Mouse (Mus musculus) retina, postnatal 7 days (tissue): ENCODE measurements around the gene Armc10.
"Not testable (repeated sequence)": the region's sequence is repeated elsewhere in the genome, so short reads cannot be mapped to it uniquely, and the experiment has no call there.

Source experiments
- DNase-seq: peaks from one replicate; pipeline ENCODE4 v3.0.0-alpha.2; 2012; ENCODE audit warnings: low read depth, low spot score

The Armc10 gene

GRCm38 (mm10) chr5:21645439-21646132 is at the start of gene Armc10, which contains the start of gene Fbxl13:
Gene Armc10 (plus strand): TSS chr5:21645813.
Gene Fbxl13 (minus strand): TSS chr5:21645634.
- DNase-seq: peak; percentile 76

- not testable (repeated sequence) for DNase-seq
Measured at GRCm38 (mm10) chr5:21599536-21599935, 46.1 kb upstream of the Armc10 start.

GRCm38 (mm10) chr5:21599961-21600360 is 45.7 kb upstream of the Armc10 start:
- no peak for DNase-seq

GRCm38 (mm10) chr5:21605936-21606335 is 39.7 kb upstream of the Armc10 start:
- no peak for DNase-seq

DNA sequence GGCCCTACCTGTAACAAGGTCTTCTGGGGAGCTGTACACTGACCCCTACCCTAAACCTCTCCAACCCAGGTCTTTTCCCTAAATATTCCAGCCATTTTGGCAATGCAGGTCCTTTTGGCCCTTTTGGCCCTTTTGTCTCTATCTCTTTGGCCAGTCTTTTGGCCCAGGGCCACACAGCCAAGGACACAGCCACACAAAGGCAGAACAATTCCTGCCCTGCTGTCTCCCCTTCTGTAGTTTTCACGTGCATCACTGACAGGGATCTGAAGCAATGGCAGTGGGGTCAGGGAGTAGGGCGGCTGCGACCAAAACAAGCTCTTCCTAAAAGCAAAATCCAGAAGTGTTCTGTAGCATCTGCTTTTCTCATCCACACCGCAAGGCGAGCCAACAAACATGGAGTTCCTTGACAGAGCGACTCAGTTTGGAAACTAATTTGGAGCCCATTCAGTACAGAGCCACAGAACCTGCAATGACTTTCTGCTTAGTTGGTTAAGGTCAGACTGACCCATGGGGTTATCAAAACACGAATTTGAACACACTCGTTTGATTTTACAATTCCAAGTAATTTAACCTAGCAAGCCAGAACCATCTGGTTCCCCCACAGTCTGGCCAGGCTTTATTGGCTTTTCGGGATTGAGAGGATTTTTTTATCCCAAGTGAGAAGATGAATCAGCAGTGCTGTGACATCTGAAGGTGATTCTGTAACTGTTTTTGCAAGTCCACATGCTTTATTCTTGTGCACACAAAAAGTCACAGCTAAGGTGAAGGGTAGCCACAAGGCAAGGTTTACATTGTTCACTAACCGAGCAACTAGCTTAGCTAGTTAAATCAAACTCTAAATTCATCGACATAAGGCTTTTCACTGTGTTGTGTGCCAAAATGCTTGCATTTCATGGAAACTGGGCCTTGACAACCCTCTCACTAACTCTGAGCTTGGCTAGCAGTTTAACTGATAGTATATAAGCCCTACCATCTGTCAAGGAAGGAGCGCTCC is 37.0 kb upstream of the Armc10 start:
- DNase-seq: no peak

- no peak for DNase-seq
Measured at GRCm38 (mm10) chr5:21610996-21611395, 34.6 kb upstream of the Armc10 start.

GRCm38 (mm10) chr5:21614299-21614698 is 31.3 kb upstream of the Armc10 start:
- not testable (repeated sequence) for DNase-seq

DNA sequence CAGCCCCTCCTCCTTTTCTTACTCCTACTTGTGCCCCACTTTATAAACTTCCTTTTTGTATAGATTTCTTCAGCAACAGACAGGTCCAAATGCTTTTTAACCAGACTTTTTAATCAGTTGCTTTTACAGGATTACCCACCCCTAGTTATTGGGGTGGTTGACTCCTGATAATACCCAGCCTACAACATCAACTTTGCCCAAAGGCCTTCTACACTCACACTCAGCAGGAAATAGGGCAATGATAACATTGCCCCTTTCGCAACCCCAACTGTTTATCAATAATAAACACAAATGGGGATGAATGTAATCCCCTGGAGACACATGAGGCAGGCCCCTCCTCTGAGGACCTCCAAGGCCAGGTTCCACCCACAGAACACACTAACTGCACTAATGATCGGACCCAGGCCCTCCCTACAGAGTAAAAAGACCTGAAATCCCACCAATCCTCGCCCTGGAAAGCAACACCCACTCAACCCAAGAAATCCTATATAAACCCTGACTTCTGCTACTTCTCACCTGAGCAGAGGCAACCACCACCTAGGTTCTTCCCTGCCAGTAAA is 29.1 kb upstream of the Armc10 start:
- DNase-seq: no peak

- no peak for DNase-seq
Measured at GRCm38 (mm10) chr5:21625916-21626315, 19.7 kb upstream of the Armc10 start.

DNA sequence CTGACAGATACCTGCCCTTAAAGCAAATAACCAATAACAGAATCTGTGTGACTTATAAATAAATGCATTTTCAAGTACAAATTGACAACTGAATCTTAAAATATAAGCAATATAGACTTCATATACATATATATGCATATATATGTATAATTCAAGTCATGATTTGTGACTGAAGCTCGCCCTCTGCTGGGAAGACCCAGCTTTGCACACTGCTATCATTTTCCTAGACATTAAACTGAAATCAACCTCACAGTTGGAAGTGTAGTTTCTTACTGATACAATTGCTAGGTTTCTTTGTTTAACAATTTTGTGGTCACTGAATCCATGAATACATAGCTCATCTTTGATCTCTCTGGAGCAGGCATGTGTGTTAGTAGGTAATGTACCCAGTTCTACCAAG is 4.7 kb upstream of the Armc10 start:
- peak; percentile 16 for DNase-seq

- DNase-seq: no peak
Measured at GRCm38 (mm10) chr5:21643606-21644005, 2.0 kb upstream of the Armc10 start.

GRCm38 (mm10) chr5:21644891-21645438 is 648 bp upstream of the Armc10 start:
- no peak for DNase-seq

DNA sequence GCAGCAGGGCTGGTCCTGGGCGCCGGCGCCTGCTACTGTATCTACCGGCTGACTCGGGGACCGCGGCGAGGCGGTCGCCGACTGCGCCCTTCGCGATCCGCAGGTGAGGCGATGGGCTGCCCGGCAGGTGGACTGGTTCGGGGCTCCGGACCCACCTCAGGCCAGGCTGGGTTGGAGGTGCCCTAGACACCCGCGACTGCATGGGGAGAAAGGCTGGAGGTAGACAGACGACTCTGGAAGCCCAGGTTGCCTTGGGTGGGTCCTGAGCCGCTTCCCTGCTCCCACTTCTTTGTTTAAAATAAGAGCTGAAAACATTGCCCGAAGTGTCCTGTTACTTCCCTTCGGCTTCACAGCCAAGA is 499 bp downstream of the Armc10 start:
- no peak for DNase-seq

GRCm38 (mm10) chr5:21650736-21651135 is 5.1 kb downstream of the Armc10 start:
- DNase-seq: no peak

DNA sequence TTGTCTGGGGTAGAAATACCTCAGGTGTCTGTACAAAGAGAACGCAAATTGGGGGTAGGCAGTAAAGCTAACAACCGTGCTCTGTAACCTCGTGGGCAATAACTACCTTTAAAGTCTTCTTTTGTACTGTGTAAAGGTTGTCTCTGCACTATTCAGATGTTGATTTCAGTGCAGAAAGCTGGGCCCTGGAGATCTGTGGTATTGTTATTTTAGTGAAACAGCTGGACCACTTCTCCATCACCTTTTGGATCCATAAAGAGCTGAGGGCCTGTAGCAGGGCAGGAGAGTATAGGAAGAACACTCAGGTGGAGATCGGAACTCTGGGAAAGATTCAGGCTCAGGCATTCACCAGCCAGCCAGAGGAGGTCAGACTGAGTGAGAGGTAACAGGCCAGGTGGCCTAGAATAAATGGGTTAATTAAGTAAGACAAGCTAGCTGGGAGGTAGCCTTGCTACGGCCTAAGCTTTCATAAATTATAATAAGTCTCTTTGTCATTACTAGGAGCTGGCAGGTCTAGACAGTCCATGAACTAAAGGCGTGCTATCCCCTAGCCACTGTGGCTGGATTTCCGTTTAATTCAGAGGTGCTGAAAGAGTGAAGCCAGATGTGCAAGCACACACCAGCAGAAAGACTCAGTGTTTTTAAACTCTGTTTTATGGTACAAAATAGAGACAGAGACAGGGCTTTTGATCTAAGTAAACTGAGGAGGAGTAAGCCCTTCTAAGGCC is 6.4 kb downstream of the Armc10 start:
- DNase-seq: no peak

- DNase-seq: no peak
Measured at GRCm38 (mm10) chr5:21656912-21657311, 11.3 kb downstream of the Armc10 start.

DNA sequence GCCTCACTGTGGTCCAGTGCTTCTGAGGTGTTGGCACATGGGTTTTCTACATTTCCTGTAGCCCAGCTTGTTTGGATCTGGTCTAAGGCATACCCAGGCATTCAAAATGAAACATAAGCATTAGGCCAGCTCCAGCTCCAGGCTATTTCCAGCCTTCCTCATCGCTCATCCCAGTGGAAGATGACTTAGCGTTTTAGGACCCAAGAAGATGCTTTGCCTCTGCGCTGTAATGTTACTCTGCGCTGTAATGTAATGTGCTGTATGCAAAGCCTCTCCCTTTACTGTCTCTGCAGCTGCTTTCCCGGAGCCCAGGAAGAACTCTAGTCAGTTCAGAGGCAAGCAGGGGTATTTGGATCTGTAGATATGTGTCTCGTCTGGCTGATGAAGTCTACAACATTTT is 12.4 kb downstream of the Armc10 start:
- DNase-seq: no peak

DNA sequence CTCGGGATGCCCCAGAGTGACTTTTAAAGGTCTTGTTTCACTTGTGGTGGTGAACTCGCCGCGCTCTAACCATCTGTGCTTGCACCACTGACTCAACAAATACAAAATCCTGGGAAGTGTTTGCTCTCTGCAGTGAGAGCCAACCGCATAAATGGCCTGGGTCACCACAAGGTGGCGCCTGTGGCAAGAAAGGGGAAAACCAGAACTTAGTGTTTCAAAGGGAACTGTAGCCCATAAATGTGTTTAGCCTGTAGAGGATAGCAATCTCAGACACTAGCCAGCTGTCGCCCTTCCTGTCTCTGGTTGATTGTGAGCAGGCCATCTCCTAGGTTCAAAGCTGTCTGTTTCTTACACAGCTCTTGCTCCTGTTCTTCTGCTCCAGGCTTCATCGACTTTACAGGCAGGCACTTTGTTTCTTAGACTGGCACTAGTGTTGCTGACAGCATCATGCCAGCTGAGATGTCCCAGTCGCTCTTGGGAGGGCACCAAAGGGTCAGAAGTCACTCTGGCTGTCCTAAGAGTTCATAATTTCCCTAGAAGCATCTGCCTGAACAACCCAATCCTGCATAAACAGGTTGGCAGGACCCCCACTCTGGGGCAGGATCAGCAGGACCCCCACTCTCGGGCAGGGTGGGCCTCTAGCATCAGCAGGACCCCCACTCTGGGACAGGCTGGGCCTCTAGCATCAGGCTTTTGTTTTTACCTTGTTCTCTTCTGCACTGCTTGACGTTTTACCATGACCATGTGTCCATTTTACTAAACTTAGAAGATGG is 13.2 kb downstream of the Armc10 start:
- peak; percentile 48 for DNase-seq

GRCm38 (mm10) chr5:21660850-21661249 is 15.2 kb downstream of the Armc10 start:
- DNase-seq: no peak

GRCm38 (mm10) chr5:21663081-21663480 is 17.5 kb downstream of the Armc10 start:
- DNase-seq: no peak
